Mouse (Mus musculus) granulocyte monocyte progenitor cell, adult 5-6 weeks (primary cell): ENCODE results near the gene Trim41. TPM values are rescaled to one million over a fixed set of nuclear protein-coding genes. Genes with fewer than 3 reads are reported as not detected.

Source experiments
- ATAC-seq: replicated peaks from 2 replicates; pipeline ENCODE4 v1.8.0; 2016; ENCODE audit warnings: mild to moderate bottlenecking, moderate TSS enrichment, inconsistent platforms; ENCODE audit not compliant: poor library complexity, severe bottlenecking
- total RNA-seq, 2 experiments: library from RNA; stranded (forward) in 1 of 2; stranded (reverse) in 1 of 2; fragments of 200-712, 200-1000 nt in 1 of 2; fragments of >200 nt in 1 of 2; fragmentation: Nextera tagmentation in 1 of 2; gene quantifications; 2 replicates each; pipeline ENCODE4 v1.2.3; 2014 to 2017

Trim41 gene
- total RNA-seq, 2 experiments from 2014 or later = 24.2 to 39.4 TPM

- no peak for ATAC-seq
Observed at GRCm38 (mm10) chr11:48819614-48820307, 2.6 kb upstream of the Trim41 start.

GRCm38 (mm10) chr11:48818346-48818745 is 1.2 kb upstream of the Trim41 start:
- peak; percentile 15 for ATAC-seq

DNA sequence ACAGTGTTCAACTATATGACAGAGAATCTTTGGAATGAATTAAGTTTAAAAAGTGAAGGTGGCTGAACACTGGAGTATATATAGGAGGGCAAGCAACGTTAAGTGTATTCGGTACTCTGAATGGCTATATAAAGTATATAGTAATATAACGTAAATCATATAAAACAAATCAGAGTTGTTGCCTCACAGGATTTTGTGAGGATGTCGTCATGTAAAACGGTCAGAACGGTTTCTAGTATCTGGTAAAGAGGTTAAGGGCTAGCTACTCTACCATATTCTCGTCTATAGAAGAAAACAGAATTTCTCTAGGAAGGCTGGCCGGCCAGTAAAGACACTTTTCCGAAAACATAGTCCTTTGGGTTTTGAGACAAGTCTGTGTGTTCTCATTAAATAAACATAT is 641 bp upstream of the Trim41 start:
- no peak for ATAC-seq

- ATAC-seq = peak; percentile 47
Observed at GRCm38 (mm10) chr11:48816281-48816781, 822 bp downstream of the Trim41 start.

DNA sequence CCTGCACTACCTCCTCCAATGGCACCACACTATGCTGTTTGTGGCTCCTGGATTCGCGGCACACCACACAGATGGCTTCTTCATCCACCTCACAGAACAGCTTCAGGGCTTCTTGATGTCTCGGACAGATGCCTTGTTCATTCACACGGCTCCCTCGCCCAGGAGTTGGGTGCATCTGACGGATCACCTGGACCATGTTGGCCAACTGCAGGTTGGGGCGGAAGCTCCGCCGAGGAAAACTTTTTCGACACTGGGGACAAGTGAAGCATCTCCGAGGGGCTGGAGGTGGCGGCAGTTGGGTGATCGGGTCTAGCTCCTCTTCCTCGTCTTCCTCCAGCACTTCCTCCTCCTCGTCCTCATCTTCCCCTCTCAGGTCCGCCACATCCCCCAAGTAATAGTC is 1.3 kb downstream of the Trim41 start:
- no peak for ATAC-seq

DNA sequence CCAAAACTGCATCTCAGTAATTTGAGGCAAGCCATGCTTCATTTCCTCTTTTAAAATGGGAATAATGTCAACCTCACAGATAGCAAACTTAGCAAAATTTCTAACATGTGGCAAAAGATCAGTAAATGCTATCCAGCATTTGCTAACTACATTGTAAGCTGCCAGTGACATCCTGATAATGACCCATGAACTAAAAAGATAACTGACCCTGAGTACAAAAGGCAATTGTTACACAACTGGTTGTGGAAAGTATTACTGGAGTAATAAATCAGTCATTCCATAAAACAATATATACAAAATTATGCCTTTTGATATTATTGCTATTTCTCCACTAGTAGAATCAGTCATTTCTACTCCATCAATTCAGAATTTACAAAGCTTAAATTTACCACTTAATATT is 3.4 kb downstream of the Trim41 start:
- no peak for ATAC-seq

DNA sequence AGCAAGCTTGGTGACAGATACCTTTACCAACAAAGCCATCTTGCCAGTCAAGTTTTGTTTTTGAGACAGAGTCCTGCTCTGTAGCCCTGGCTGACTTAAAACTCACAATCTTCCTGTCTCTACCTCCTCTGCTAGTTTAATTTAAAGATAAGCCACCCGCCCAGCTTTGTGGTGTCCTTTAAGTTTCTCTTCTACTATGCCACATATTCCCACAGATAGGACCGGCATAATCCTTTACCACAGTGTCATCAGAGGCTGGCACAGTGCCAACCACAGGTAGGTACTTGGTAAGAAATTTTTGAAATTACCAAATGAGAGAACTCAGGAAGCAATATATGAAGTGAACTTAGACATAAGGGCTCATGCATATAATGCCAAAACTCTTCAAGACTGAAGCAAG is 7.0 kb downstream of the Trim41 start:
- ATAC-seq = no peak

GRCm38 (mm10) chr11:48809434-48809830 is 7.7 kb downstream of the Trim41 start:
- no peak for ATAC-seq

- ATAC-seq = peak; percentile 60
Observed at GRCm38 (mm10) chr11:48808737-48809433, 8.3 kb downstream of the Trim41 start.

GRCm38 (mm10) chr11:48808304-48808646 is 8.9 kb downstream of the Trim41 start:
- no peak for ATAC-seq

GRCm38 (mm10) chr11:48807563-48808303 is 9.4 kb downstream of the Trim41 start:
- ATAC-seq = no peak

DNA sequence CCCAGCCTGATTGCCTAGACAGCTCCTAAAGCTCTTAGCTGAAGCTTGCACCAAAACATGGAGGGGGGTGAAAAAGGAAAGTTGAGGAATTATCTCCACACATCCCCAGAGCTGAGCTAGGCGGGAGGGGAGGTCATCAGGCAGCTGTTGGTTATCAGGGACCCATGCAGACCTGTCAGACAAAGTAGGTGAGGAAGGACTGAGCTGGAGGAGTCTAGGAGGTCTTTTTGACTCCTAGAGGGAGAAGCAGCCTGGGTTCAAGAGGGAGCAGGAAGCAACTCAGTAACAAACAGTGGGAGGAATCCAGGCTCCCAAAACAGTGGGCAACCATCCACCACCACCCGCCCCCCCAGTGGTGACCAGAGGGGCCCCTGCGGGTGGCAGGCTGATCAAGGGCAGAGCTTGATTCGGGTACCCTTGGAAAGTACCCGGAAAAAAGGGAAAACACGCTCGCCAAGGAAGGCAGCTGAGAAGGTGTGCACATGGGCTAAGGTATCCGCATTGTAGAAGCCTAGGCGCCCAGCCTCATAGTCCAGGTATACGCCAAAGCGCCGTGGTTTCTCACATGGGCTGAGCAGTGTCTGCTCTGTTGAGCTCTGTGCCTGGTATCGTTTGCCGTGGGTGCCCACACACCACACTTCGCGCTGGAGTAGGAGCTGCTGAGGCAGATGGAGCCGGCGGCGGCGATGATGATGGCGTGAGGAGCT is 10.1 kb downstream of the Trim41 start:
- no peak for ATAC-seq

DNA sequence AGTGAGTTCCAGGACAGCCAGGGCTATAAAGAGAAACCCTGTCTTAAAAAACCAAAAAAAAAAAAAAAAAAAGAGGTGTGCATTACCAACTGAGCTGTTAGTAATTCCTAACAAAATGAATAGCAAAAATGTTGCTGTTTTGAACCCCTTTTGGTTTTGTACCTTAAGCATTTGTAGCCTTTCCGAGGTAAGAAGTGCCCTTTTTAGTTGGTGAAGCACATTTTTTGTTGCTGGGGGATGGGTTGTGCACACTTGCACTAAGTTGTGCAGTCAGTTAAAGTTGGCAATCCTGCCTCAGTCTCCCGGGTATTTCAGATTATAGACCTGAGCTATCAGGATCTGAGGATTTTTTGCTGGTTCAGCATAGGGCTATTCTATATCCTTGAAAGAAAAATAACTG is 12.2 kb downstream of the Trim41 start:
- ATAC-seq = no peak

GRCm38 (mm10) chr11:48803988-48804387 is 13.2 kb downstream of the Trim41 start:
- ATAC-seq = no peak

DNA sequence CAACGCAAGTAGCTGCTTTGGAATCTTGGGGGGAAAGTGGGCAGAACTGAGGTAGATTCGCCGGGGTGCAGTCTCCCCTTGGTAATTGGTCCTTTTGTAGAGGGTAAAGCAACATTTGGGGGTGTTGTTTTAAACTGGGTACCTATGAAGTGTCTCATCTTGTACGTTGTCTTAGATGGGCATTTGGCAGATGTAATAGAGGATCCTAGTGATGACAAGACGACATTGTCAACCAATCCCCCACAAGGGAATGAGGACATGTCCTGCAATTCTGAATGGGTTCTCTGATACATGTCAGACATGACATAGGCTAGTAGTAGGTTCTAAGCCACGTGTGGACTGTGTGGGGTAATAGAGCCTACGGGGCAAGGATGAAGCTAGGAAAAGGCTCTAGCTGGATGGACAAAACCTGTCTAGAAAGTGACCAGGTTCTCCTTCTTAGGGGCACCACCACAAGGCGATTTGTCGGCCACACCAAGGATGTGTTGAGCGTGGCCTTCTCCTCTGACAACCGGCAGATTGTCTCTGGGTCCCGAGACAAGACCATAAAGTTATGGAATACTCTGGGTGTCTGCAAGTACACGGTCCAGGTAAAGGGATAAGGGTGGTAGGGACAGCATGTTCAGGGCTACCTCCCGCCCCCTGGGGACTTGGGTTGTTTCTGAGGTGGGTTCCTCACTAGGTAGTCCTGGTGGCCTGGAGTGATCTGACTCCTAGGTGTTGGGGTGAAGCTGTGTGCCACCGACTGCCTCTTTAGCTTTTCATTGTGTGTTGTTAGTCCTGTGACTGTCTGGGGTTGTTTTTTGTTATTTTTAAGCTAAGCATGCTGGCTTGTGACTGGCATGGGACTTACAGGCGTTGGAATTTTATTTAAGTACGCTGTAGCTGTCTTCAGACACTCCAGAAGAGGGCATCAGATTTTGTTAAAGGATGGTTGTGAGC is 15.1 kb downstream of the Trim41 start:
- no peak for ATAC-seq

GRCm38 (mm10) chr11:48799921-48800701 is 17.0 kb downstream of the Trim41 start, which contains the start of gene Rack1:
Gene Rack1 (plus strand): TSS chr11:48800332.
- peak; percentile 80 for ATAC-seq

DNA sequence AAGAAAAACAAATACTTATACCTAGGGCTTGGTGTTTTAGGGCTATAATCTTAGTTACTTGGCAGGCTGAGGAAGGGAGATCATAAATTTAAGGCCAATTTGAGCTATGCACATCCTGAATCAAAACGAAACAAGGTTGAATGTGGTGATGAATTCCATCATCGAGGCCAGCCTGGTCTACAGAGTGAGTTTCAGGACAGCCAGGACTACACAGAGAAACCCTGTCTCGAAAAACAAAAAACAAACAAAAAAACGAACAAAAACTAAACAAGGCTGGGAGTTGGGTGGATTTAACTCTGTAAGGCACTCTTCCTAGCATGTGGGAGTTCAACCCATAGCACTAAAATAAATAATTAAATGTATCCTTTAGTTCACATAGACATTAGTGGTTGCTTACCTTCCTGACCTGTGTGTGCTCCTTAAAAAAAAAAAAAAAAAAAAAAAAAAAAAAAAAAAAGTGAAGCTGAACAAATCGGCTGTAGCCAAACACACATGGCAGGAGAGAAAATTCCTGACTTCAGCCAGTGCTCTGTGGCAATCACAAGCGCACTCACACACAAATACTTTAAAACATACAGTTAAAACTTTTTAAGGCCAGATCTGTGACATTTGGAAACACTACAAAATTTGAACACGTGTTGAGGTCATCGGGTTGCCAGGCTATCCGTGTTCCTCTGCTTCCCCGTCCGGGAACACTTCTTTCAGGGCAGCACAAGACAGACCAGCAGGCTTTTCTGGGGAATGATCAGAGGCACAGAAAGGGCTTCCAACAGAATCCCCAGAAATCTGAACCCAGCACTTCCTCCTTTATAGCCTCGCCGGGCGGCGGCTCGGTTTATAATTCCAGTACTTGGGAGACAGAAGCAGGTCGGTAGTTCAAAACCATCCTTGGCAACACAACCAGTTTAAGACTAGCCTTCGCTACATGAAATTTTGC is 17.9 kb downstream of the Trim41 start:
- peak; percentile 10; the same call in 1 of the 2 replicates for ATAC-seq

DNA sequence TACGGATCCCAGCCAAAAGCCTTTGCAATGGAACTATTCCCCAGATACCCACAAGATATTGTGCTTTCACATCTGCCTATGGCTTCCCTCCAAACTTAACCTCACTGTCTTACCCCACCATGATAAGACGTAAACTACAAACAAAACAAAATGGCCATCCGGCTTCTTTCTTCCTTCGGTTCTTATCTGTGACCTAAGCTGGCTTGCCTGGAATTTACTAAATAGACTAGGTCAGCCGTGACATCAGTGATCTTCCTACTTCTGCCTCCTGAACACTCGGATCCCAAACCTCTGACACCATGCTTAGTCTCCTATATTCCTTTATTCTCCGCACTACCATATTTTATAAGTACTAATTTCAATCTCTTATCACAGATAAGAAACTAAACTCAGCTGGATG is 18.8 kb downstream of the Trim41 start:
- no peak for ATAC-seq
